Mouse (Mus musculus): Measurements from ENCODE around the gene Mbd5. TPM values are rescaled to one million over a fixed set of nuclear protein-coding genes. Genes with fewer than 3 reads are reported as not detected.

The Mbd5 gene
- polyA plus RNA-seq (2015; fragmentation: Nextera tagmentation; extraction: Ambion mirVana) = 33.9 and 36.3 TPM in 2 replicates

GRCm38 (mm10) chr2:48948841-48949584 lies at the start of gene Mbd5:
Gene Mbd5, plus strand, starts transcription at chr2:48949508.
- 0% methylated on average over 40 of the region's 49 CpGs for WGBS
- ATAC-seq (replicated peaks) = peak; percentile 99
- peak within 1 kb of the TSS; percentile 93 for H3K4me3 ChIP-seq

GRCm38 (mm10) chr2:48908866-48909265 lies 40.4 kb upstream of the Mbd5 start:
- Histone ChIP-seq H3K9me3 (no peaks in the 10 kb centered on the region), H3K36me3 (peaks cover 30% of the 10 kb centered on the region), H3K4me3 (no peak overlapping the region), H3K27me3 (no peaks in the 10 kb centered on the region), H3K9ac (replicated peaks) (no peak overlapping the region), H3K4me1 (no peaks in the 10 kb centered on the region), H3K27ac (replicated peaks) (no peak overlapping the region), H3K4me2 (replicated peaks) (no peak overlapping the region)
- no peak for ATAC-seq (replicated peaks)
- WGBS = 53% methylated on average over 2 of the region's 2 CpGs

More at GRCm38 (mm10) chr2:48948841-48949584, at the start of gene Mbd5:
- H3K9ac ChIP-seq (replicated peaks) = peak within 1 kb of the TSS; percentile 87
- H3K4me2 ChIP-seq (replicated peaks) = peak within 1 kb of the TSS; percentile 69
- H3K27me3 ChIP-seq = no peaks in the 10 kb centered on the region
- H3K36me3 ChIP-seq = no peaks in the 10 kb centered on the region
- H3K9me3 ChIP-seq = no peaks in the 10 kb centered on the region
- peak within 1 kb of the TSS; percentile 98 for H3K27ac ChIP-seq (replicated peaks)
- peaks cover 20% of the 10 kb centered on the region for H3K4me1 ChIP-seq

GRCm38 (mm10) chr2:48914185-48914584 lies 35.1 kb upstream of the Mbd5 start:
- 70% methylated on average over 1 of the region's 1 CpGs for WGBS
- H3K9ac ChIP-seq (replicated peaks) = no peak overlapping the region

GRCm38 (mm10) chr2:48915832-48916231 lies 33.5 kb upstream of the Mbd5 start:
- Histone ChIP-seq H3K27ac (replicated peaks) (no peak overlapping the region), H3K27me3 (no peaks in the 10 kb centered on the region), H3K36me3 (peaks cover 19% of the 10 kb centered on the region; the same call in 1 of the 2 replicates), H3K4me1 (no peaks in the 10 kb centered on the region), H3K9ac (replicated peaks) (no peak overlapping the region), H3K4me3 (no peak overlapping the region), H3K9me3 (no peaks in the 10 kb centered on the region), H3K4me2 (replicated peaks) (no peak overlapping the region)
- no peak for ATAC-seq (replicated peaks)

More at GRCm38 (mm10) chr2:48914185-48914584, 35.1 kb upstream of the Mbd5 start:
- Histone ChIP-seq H3K27ac (replicated peaks) (no peak overlapping the region), H3K4me2 (replicated peaks) (no peak overlapping the region), H3K9me3 (no peaks in the 10 kb centered on the region), H3K4me3 (no peak overlapping the region), H3K4me1 (no peaks in the 10 kb centered on the region), H3K36me3 (peaks cover 19% of the 10 kb centered on the region; the same call in 1 of the 2 replicates), H3K27me3 (no peaks in the 10 kb centered on the region)
- ATAC-seq (replicated peaks) = no peak

GRCm38 (mm10) chr2:48935058-48935457 lies 14.2 kb upstream of the Mbd5 start:
- WGBS = 90% methylated on average over 2 of the region's 2 CpGs
- Histone ChIP-seq H3K27ac (replicated peaks) (no peak overlapping the region), H3K9me3 (no peaks in the 10 kb centered on the region), H3K27me3 (no peaks in the 10 kb centered on the region), H3K4me1 (no peaks in the 10 kb centered on the region), H3K36me3 (peaks cover 15% of the 10 kb centered on the region), H3K9ac (replicated peaks) (no peak overlapping the region), H3K4me3 (no peak overlapping the region), H3K4me2 (replicated peaks) (no peak overlapping the region)
- no peak for ATAC-seq (replicated peaks)

GRCm38 (mm10) chr2:48947761-48948160 lies 1.5 kb upstream of the Mbd5 start:
- Histone ChIP-seq H3K4me2 (replicated peaks) (peak overlapping the region; percentile 69), H3K27ac (replicated peaks) (no peak overlapping the region), H3K9me3 (no peaks in the 10 kb centered on the region), H3K27me3 (no peaks in the 10 kb centered on the region), H3K4me1 (peaks cover 17% of the 10 kb centered on the region), H3K36me3 (no peaks in the 10 kb centered on the region), H3K4me3 (peak overlapping the region; percentile 93), H3K9ac (replicated peaks) (peak overlapping the region; percentile 85; the same call in 1 of the 2 replicates)
- ATAC-seq (replicated peaks) = no peak
- WGBS = 74% methylated on average over 3 of the region's 3 CpGs

GRCm38 (mm10) chr2:48949743-48950251 lies 489 bp downstream of the Mbd5 start:
- peaks cover 20% of the 10 kb centered on the region for H3K4me1 ChIP-seq
- peak overlapping the region; percentile 50 for H3K4me2 ChIP-seq (replicated peaks)
- peak overlapping the region; percentile 87 for H3K9ac ChIP-seq (replicated peaks)
- peak overlapping the region; percentile 93 for H3K4me3 ChIP-seq
- H3K9me3 ChIP-seq = no peaks in the 10 kb centered on the region
- 0% methylated on average over 8 of the region's 9 CpGs for WGBS
- no peaks in the 10 kb centered on the region for H3K27me3 ChIP-seq
- peak; percentile 79 for ATAC-seq (replicated peaks)
- H3K27ac ChIP-seq (replicated peaks) = peak overlapping the region; percentile 98
- no peaks in the 10 kb centered on the region for H3K36me3 ChIP-seq

- no peak for ATAC-seq (replicated peaks)
- peak within 1 kb of the TSS; percentile 93 for H3K4me3 ChIP-seq
- no peaks in the 10 kb centered on the region for H3K36me3 ChIP-seq
- peaks cover 20% of the 10 kb centered on the region for H3K4me1 ChIP-seq
- peak within 1 kb of the TSS; percentile 87 for H3K9ac ChIP-seq (replicated peaks)
- WGBS = 0% methylated on average over 2 of the region's 2 CpGs
- H3K27me3 ChIP-seq = no peaks in the 10 kb centered on the region
- H3K9me3 ChIP-seq = no peaks in the 10 kb centered on the region
- H3K4me2 ChIP-seq (replicated peaks) = peak within 1 kb of the TSS; percentile 50
- H3K27ac ChIP-seq (replicated peaks) = peak within 1 kb of the TSS; percentile 98
Observed at GRCm38 (mm10) chr2:48950252-48950315, 776 bp downstream of the Mbd5 start, which contains the start of gene Orc4. Gene Orc4, minus strand, starts transcription at chr2:48950277.

GRCm38 (mm10) chr2:48950316-48950880 lies 1.1 kb downstream of the Mbd5 start:
- no peaks in the 10 kb centered on the region for H3K36me3 ChIP-seq
- peak overlapping the region; percentile 50 for H3K4me2 ChIP-seq (replicated peaks)
- H3K4me3 ChIP-seq = peak overlapping the region; percentile 93
- peaks cover 20% of the 10 kb centered on the region for H3K4me1 ChIP-seq
- no peaks in the 10 kb centered on the region for H3K27me3 ChIP-seq
- H3K9me3 ChIP-seq = no peaks in the 10 kb centered on the region
- H3K27ac ChIP-seq (replicated peaks) = peak overlapping the region; percentile 98
- peak overlapping the region; percentile 87 for H3K9ac ChIP-seq (replicated peaks)
- no peak for ATAC-seq (replicated peaks)
- 7% methylated on average over 6 of the region's 6 CpGs for WGBS

GRCm38 (mm10) chr2:48956591-48956990 lies 7.3 kb downstream of the Mbd5 start:
- no peak overlapping the region for H3K27ac ChIP-seq (replicated peaks)
- no peaks in the 10 kb centered on the region for H3K36me3 ChIP-seq
- no peak for ATAC-seq (replicated peaks)
- H3K4me2 ChIP-seq (replicated peaks) = no peak overlapping the region
- WGBS = 63% methylated on average over 3 of the region's 3 CpGs
- H3K4me1 ChIP-seq = peaks cover 10% of the 10 kb centered on the region
- H3K9ac ChIP-seq (replicated peaks) = no peak overlapping the region
- H3K4me3 ChIP-seq = no peak overlapping the region
- H3K9me3 ChIP-seq = no peaks in the 10 kb centered on the region
- no peaks in the 10 kb centered on the region for H3K27me3 ChIP-seq

GRCm38 (mm10) chr2:48978920-48979319 lies 29.6 kb downstream of the Mbd5 start:
- no peaks in the 10 kb centered on the region for H3K27me3 ChIP-seq
- H3K9me3 ChIP-seq = no peaks in the 10 kb centered on the region
- 88% methylated on average over 3 of the region's 3 CpGs for WGBS
- no peak for ATAC-seq (replicated peaks)
- H3K4me1 ChIP-seq = no peaks in the 10 kb centered on the region
- no peak overlapping the region for H3K4me2 ChIP-seq (replicated peaks)
- H3K27ac ChIP-seq (replicated peaks) = no peak overlapping the region
- H3K9ac ChIP-seq (replicated peaks) = no peak overlapping the region
- no peaks in the 10 kb centered on the region for H3K36me3 ChIP-seq
- no peak overlapping the region for H3K4me3 ChIP-seq

GRCm38 (mm10) chr2:48990322-48990721 lies 41.0 kb downstream of the Mbd5 start:
- no peaks in the 10 kb centered on the region for H3K36me3 ChIP-seq
- no peak overlapping the region for H3K4me2 ChIP-seq (replicated peaks)
- H3K27me3 ChIP-seq = no peaks in the 10 kb centered on the region
- WGBS = 89% methylated on average over 3 of the region's 3 CpGs
- no peaks in the 10 kb centered on the region for H3K9me3 ChIP-seq
- ATAC-seq (replicated peaks) = no peak
- H3K27ac ChIP-seq (replicated peaks) = no peak overlapping the region
- H3K9ac ChIP-seq (replicated peaks) = no peak overlapping the region
- no peaks in the 10 kb centered on the region for H3K4me1 ChIP-seq
- H3K4me3 ChIP-seq = no peak overlapping the region

Data from forebrain, embryonic 15.5 days (tissue).